Mouse (Mus musculus): ENCODE measurements around the gene Txndc8. TPM values are rescaled to one million over a fixed set of nuclear protein-coding genes. Genes with fewer than 3 reads are reported as not detected.

Txndc8 gene
- not detected in 2 replicates for polyA plus RNA-seq (2014; fragmentation: Nextera tagmentation; extraction: Ambion mirVana)

DNA sequence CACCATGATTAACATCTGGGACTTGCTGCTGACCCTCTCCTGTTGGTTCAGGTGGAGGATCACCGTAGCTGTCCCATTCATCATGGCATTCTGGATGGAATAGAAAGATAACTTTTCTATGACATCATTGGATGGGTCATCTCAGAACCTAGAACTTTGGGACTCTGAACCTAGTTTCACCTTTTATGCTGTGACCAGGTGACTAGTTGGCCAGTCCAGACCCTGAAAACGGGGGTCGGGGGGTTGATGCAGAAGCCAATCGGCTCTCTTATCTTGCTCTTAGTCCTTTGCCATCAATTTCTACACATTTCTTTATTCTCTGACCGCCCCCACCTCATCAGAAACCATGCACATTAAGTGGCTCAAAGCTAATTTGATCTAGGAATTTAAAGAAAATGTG lies at the start of gene Txndc8:
Txndc8 (minus strand) TSS at position 101 of the 400 bp plus-strand sequence.
- Histone ChIP-seq H3K36me3 (ENCODE audit: control insufficient read depth, insufficient read depth, low read length) (no peaks in the 10 kb centered on the region), H3K9me3 (replicated peaks; ENCODE audit: control insufficient read depth, low read length) (no peaks in the 10 kb centered on the region), H3K9ac (ENCODE audit: low read length) (no peak within 1 kb of the TSS), H3K27ac (ENCODE audit: low read depth, low read length) (no peak within 1 kb of the TSS), H3K4me2 (ENCODE audit: low read length) (no peak within 1 kb of the TSS), H3K4me3 (ENCODE audit: low read depth, low read length) (no peak within 1 kb of the TSS), H3K27me3 (replicated peaks; ENCODE audit: control insufficient read depth, insufficient read depth, low read length) (no peaks in the 10 kb centered on the region), H3K4me1 (ENCODE audit: control insufficient read depth, insufficient read depth, low read length) (no peaks in the 10 kb centered on the region)
- DNase-seq (ENCODE audit: low spot score) (no peak), ATAC-seq (no peak)
- 93% methylated on average over 5 of the region's 5 CpGs for WGBS

DNA sequence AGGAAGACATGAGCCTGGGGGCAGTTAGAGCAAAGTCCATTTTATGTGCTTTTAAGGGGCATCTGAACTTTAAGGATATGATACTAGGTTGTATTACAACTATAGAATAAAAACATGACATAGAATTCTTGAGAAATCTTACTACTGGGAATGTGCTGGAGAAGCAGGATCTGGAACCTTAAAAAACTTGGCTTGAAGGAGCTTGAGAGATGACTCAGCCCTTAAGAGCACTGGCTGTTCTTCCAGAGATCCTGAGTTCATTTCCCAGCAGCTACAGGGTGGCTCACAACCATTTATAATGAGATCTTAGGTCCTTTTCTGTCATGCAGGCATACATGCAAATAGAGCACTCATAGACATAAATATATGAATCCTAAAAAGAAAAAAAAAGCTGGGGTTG lies 46.7 kb upstream of the Txndc8 start:
- Histone ChIP-seq H3K27me3 (replicated peaks; ENCODE audit: control insufficient read depth, insufficient read depth, low read length) (no peaks in the 10 kb centered on the region), H3K4me3 (ENCODE audit: low read depth, low read length) (no peak overlapping the region), H3K4me1 (ENCODE audit: control insufficient read depth, insufficient read depth, low read length) (no peaks in the 10 kb centered on the region), H3K9ac (ENCODE audit: low read length) (no peak overlapping the region), H3K9me3 (replicated peaks; ENCODE audit: control insufficient read depth, low read length) (no peaks in the 10 kb centered on the region), H3K4me2 (ENCODE audit: low read length) (no peak overlapping the region), H3K36me3 (ENCODE audit: control insufficient read depth, insufficient read depth, low read length) (no peaks in the 10 kb centered on the region), H3K27ac (ENCODE audit: low read depth, low read length) (no peak overlapping the region)
- ATAC-seq = no peak
- no peak for DNase-seq (ENCODE audit: low spot score)

DNA sequence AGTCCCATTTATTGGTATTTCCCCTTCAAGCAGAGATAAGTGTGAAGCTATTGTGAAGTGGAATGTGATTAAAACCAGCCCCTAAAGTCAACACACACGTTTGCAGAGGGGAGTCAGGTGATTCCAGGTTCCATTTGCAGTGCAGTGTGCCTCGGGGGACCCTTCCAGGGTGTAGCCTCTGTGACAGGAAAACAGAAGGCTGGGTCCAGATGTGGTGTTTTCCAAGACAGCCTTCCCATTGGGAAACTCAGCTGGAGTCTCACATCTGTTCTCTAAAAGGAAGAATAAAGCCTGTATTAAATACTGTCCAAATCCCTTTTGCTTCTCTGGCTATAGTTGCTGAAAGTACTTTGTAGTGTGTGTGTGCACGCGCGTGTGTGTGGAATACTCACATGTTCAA lies 45.5 kb upstream of the Txndc8 start:
- Histone ChIP-seq H3K4me3 (ENCODE audit: low read depth, low read length) (no peak overlapping the region), H3K36me3 (ENCODE audit: control insufficient read depth, insufficient read depth, low read length) (no peaks in the 10 kb centered on the region), H3K4me1 (ENCODE audit: control insufficient read depth, insufficient read depth, low read length) (no peaks in the 10 kb centered on the region), H3K27me3 (replicated peaks; ENCODE audit: control insufficient read depth, insufficient read depth, low read length) (no peaks in the 10 kb centered on the region), H3K4me2 (ENCODE audit: low read length) (no peak overlapping the region), H3K27ac (ENCODE audit: low read depth, low read length) (no peak overlapping the region), H3K9ac (ENCODE audit: low read length) (no peak overlapping the region), H3K9me3 (replicated peaks; ENCODE audit: control insufficient read depth, low read length) (no peaks in the 10 kb centered on the region)
- DNase-seq (ENCODE audit: low spot score) = no peak
- no peak for ATAC-seq
- 71% methylated on average over 5 of the region's 5 CpGs for WGBS

DNA sequence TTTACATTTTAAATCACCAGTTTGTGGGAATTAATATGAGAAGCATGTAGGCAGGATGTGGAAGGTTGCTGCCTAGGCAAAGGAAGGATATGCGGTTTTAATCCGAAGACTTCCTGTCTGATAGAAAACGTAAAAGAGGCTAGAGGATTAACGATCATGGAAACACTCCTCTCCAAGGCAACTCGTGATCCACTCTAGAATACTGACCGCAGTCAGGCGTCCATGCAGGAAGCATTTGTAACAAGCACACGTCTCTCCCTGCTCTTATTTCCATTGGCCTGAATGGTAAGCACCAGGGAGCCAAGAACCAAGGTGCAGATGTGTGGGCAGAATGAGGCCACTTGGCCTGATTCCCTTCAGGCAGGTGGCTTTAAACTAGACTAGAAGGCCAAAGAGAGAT lies 41.8 kb upstream of the Txndc8 start:
- no peaks in the 10 kb centered on the region for H3K9me3 ChIP-seq (replicated peaks; ENCODE audit: control insufficient read depth, low read length)
- no peak for ATAC-seq
- no peak for DNase-seq (ENCODE audit: low spot score)
- 67% methylated on average over 8 of the region's 8 CpGs for WGBS
- H3K27ac ChIP-seq (ENCODE audit: low read depth, low read length) = no peak overlapping the region
- H3K36me3 ChIP-seq (ENCODE audit: control insufficient read depth, insufficient read depth, low read length) = no peaks in the 10 kb centered on the region
- H3K4me1 ChIP-seq (ENCODE audit: control insufficient read depth, insufficient read depth, low read length) = no peaks in the 10 kb centered on the region
- no peak overlapping the region for H3K4me2 ChIP-seq (ENCODE audit: low read length)
- no peak overlapping the region for H3K9ac ChIP-seq (ENCODE audit: low read length)
- H3K27me3 ChIP-seq (replicated peaks; ENCODE audit: control insufficient read depth, insufficient read depth, low read length) = no peaks in the 10 kb centered on the region
- no peak overlapping the region for H3K4me3 ChIP-seq (ENCODE audit: low read depth, low read length)

DNA sequence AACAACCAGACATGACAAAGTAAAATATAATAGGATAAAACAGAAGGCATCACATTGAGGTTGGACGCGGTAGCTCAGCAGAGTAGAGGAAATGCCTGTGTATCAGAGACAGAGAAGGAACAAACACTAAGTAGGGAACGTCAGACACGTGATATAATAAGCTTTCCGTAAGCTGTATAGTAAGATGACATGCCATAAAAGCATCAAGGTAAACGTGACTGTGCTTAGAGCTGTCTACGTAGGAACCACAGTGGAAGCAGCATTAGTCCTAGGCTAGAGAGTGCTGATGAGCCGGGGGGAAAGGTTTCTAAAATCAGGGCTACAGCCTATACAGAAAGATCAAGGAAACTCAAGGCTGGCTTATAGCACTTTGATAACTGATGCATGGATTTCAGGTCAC lies 41.4 kb upstream of the Txndc8 start:
- Histone ChIP-seq H3K9ac (ENCODE audit: low read length) (no peak overlapping the region), H3K27me3 (replicated peaks; ENCODE audit: control insufficient read depth, insufficient read depth, low read length) (no peaks in the 10 kb centered on the region), H3K36me3 (ENCODE audit: control insufficient read depth, insufficient read depth, low read length) (no peaks in the 10 kb centered on the region), H3K27ac (ENCODE audit: low read depth, low read length) (no peak overlapping the region), H3K4me2 (ENCODE audit: low read length) (no peak overlapping the region), H3K9me3 (replicated peaks; ENCODE audit: control insufficient read depth, low read length) (no peaks in the 10 kb centered on the region), H3K4me1 (ENCODE audit: control insufficient read depth, insufficient read depth, low read length) (no peaks in the 10 kb centered on the region), H3K4me3 (ENCODE audit: low read depth, low read length) (no peak overlapping the region)
- WGBS = 88% methylated on average over 8 of the region's 8 CpGs
- no peak for DNase-seq (ENCODE audit: low spot score)
- ATAC-seq = no peak

DNA sequence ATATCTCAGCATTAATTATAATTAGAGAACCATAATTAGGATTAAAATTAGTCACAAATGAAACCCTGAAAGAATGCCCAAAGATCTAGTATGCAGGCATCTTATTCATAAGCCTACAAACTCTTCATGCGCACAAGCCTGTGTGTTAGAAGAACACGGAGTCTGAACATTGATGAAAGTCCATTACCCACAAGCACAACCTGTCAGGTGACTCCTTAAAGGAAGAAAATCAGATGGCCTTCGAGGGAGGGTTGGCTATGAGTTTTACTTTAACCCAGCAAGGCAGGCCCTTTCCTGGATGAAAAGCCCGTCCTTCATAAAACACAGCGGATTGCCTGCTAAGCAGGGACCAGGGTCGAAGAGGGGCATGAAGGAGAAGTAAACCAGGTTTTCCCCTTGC lies 35.9 kb upstream of the Txndc8 start:
- H3K27me3 ChIP-seq (replicated peaks; ENCODE audit: control insufficient read depth, insufficient read depth, low read length) = no peaks in the 10 kb centered on the region
- DNase-seq (ENCODE audit: low spot score) = no peak
- H3K36me3 ChIP-seq (ENCODE audit: control insufficient read depth, insufficient read depth, low read length) = no peaks in the 10 kb centered on the region
- H3K9me3 ChIP-seq (replicated peaks; ENCODE audit: control insufficient read depth, low read length) = no peaks in the 10 kb centered on the region
- H3K27ac ChIP-seq (ENCODE audit: low read depth, low read length) = no peak overlapping the region
- no peak overlapping the region for H3K4me3 ChIP-seq (ENCODE audit: low read depth, low read length)
- WGBS = 88% methylated on average over 6 of the region's 6 CpGs
- ATAC-seq = no peak
- H3K9ac ChIP-seq (ENCODE audit: low read length) = no peak overlapping the region
- no peaks in the 10 kb centered on the region for H3K4me1 ChIP-seq (ENCODE audit: control insufficient read depth, insufficient read depth, low read length)
- H3K4me2 ChIP-seq (ENCODE audit: low read length) = no peak overlapping the region

DNA sequence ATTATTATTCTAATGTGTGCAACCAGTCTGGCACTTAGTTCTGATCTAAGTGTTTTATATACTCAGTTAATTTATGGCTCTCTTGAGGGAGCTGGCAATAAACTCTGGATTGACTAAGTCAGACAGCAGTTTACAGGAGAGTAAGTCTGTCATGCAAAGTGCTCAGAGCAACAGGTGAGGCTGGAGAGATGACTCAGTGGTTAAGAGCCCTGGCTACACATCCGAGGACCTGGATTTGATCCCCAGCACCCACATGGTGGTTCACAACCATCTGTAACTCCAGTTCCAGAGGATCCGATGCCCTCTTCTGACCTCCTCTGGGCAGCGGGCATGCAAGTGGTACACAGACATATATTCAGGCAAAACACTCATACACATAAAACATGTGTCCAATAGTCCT lies 35.4 kb upstream of the Txndc8 start:
- no peak for ATAC-seq
- no peaks in the 10 kb centered on the region for H3K27me3 ChIP-seq (replicated peaks; ENCODE audit: control insufficient read depth, insufficient read depth, low read length)

DNA sequence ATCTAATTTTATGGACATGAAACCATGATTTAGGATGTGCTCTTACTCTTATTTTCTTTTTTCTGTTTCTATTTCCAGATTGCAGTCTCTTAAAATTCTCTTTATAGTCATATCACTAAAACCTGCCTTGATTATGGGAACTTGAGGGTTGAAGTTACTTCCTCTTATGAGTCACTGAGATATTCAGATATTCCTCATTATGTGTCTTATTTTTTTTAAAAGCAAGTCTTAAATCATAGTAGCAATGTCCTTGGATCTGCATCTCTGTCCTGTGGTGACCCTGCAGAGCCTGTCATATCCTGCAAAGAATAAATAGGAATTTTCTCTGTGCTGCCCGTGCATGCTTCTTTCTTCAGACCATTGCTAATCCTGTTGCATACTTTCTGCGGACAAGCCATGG lies 31.2 kb upstream of the Txndc8 start:
- Histone ChIP-seq H3K36me3 (ENCODE audit: control insufficient read depth, insufficient read depth, low read length) (no peaks in the 10 kb centered on the region), H3K27me3 (replicated peaks; ENCODE audit: control insufficient read depth, insufficient read depth, low read length) (no peaks in the 10 kb centered on the region), H3K4me3 (ENCODE audit: low read depth, low read length) (no peak overlapping the region), H3K9me3 (replicated peaks; ENCODE audit: control insufficient read depth, low read length) (no peaks in the 10 kb centered on the region), H3K27ac (ENCODE audit: low read depth, low read length) (no peak overlapping the region), H3K4me1 (ENCODE audit: control insufficient read depth, insufficient read depth, low read length) (no peaks in the 10 kb centered on the region), H3K9ac (ENCODE audit: low read length) (no peak overlapping the region), H3K4me2 (ENCODE audit: low read length) (no peak overlapping the region)
- 85% methylated on average over 2 of the region's 2 CpGs for WGBS
- ATAC-seq (no peak), DNase-seq (ENCODE audit: low spot score) (no peak)

More for the DNA sequence above, 35.4 kb upstream of the Txndc8 start:
- no peak overlapping the region for H3K27ac ChIP-seq (ENCODE audit: low read depth, low read length)
- no peak for DNase-seq (ENCODE audit: low spot score)
- no peak overlapping the region for H3K4me2 ChIP-seq (ENCODE audit: low read length)
- no peaks in the 10 kb centered on the region for H3K9me3 ChIP-seq (replicated peaks; ENCODE audit: control insufficient read depth, low read length)
- no peaks in the 10 kb centered on the region for H3K36me3 ChIP-seq (ENCODE audit: control insufficient read depth, insufficient read depth, low read length)
- WGBS = 98% methylated on average over 3 of the region's 3 CpGs
- no peak overlapping the region for H3K4me3 ChIP-seq (ENCODE audit: low read depth, low read length)
- H3K9ac ChIP-seq (ENCODE audit: low read length) = no peak overlapping the region
- no peaks in the 10 kb centered on the region for H3K4me1 ChIP-seq (ENCODE audit: control insufficient read depth, insufficient read depth, low read length)

DNA sequence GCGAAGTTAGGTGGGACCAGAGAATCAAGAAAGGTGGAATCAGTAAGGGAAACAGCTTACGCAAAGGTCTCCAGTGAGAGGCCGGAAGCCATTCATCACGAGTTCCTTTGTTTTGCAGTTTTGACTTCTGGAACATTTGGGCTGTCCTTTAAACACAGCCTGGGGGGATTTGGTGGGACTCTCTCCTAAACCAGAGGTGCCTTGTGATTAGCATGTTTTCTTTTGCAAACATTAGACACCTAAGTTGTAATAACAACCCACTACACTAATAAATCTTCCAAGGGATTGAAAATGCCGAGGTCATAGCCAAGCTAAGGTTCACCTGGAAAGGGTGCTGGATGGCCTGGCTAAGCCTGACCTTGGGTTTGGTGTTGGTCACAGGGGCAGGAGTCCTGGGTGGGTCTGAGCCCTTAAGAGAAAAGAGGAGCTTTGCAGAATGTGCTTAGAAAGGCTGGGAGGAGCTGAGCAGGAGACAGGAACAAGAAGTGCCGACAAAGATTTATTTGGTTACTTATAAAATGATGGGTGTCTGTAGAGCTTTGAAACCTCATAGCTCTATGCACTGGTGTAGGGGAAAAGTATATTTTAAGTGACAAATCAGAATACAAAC lies 28.3 kb upstream of the Txndc8 start:
- WGBS = 86% methylated on average over 6 of the region's 6 CpGs
- no peak overlapping the region for H3K4me2 ChIP-seq (ENCODE audit: low read length)
- DNase-seq (ENCODE audit: low spot score) (no peak), ATAC-seq (no peak)
- no peaks in the 10 kb centered on the region for H3K4me1 ChIP-seq (ENCODE audit: control insufficient read depth, insufficient read depth, low read length)
- H3K27me3 ChIP-seq (replicated peaks; ENCODE audit: control insufficient read depth, insufficient read depth, low read length) = no peaks in the 10 kb centered on the region
- no peaks in the 10 kb centered on the region for H3K36me3 ChIP-seq (ENCODE audit: control insufficient read depth, insufficient read depth, low read length)
- H3K4me3 ChIP-seq (ENCODE audit: low read depth, low read length) = no peak overlapping the region
- H3K9me3 ChIP-seq (replicated peaks; ENCODE audit: control insufficient read depth, low read length) = no peaks in the 10 kb centered on the region
- no peak overlapping the region for H3K9ac ChIP-seq (ENCODE audit: low read length)
- H3K27ac ChIP-seq (ENCODE audit: low read depth, low read length) = no peak overlapping the region
